Mouse (Mus musculus) heart, postnatal 10 days (tissue): ENCODE measurements around the gene Nrp2. TPM values are rescaled to one million over a fixed set of nuclear protein-coding genes. Genes with fewer than 3 reads are reported as not detected.

Experiments used
- DNase-seq, 2 experiments: peaks; one replicate each; pipeline ENCODE4 v3.0.0; 2021
- intact Hi-C: fragments of 180-260 bp; cut with DNase I; formaldehyde crosslinking; loops from one replicate; pipeline ENCODE4 v1.15.1; 2025
- total RNA-seq, 2 experiments: library from RNA; stranded (reverse); gene quantifications; 2 replicates each; pipeline ENCODE4 v1.2.3; 2021

The Nrp2 gene
- total RNA-seq, 2 experiments from 2014 or later: 64.3 to 76.0 TPM

- DNase-seq: peak in 1 of 2 experiments; percentile 31
- intact Hi-C loops: no loop called here
Observed at GRCm38 (mm10) chr1:62777320-62778235, 74.5 kb downstream of the Nrp2 start.

DNA sequence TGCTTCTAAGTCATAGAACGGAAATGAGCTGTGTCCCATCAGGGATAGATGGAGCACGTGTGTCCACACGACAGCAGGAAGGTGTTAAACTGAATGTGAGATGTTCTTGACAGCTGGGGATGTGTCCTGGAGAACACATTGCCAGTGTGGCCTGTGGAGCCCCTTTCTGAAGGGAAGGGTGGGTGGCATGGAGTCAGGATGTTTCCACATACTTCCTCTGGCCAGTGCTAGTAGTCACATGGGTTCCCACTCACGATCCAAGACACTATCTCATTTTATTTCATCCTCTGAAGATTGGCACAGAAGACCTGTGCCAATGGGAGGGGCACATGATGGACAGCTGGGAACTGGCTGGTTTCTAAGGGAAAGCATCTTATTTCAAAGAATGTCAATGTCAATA, 75.8 kb downstream of the Nrp2 start:
- intact Hi-C loops: no loop called here
- no peak for DNase-seq

- intact Hi-C loops: no loop called here
- DNase-seq: peak; percentile 43 to 54
Observed at GRCm38 (mm10) chr1:62780068-62780761, 77.1 kb downstream of the Nrp2 start.

DNA sequence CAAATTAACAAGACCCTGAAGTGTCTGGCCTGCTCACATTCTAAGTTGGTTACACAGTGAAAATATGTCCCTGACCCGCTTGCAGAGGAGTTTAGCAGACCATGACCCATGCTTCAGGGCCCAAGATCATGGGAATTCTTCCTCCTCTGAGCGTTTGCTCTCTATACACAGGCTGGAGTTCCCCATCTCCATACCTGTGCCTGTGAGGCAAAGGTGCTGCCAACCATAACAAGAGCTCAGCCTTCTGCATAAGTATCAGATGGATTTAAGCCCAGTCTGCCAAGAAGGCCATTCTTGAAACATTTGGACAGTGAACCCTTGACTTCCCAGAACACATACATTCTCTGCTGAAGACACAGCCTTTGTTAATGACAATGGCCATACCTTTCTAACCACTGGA, 79.1 kb downstream of the Nrp2 start:
- no peak for DNase-seq
- intact Hi-C loops: no loop called here

DNA sequence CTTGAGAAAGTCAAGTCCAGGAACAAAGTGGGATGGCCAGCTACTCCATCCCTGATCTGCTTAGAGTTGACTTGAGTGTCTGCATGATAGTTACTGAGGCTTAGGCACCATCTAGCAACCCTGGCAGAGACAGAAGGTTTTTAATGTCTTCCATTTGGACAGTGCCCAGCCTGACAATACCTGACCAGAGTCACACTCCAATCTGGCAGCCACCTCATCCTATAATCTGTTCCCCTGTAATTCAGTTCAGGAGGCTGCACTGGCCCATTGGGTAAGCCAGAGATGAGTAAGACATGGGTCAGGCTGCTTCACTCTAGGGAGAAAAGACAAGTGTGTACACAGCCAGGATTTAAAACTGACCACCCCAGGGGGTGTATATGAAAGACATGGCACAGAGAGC, 79.5 kb downstream of the Nrp2 start:
- intact Hi-C loops: no loop called here
- DNase-seq: no peak

DNA sequence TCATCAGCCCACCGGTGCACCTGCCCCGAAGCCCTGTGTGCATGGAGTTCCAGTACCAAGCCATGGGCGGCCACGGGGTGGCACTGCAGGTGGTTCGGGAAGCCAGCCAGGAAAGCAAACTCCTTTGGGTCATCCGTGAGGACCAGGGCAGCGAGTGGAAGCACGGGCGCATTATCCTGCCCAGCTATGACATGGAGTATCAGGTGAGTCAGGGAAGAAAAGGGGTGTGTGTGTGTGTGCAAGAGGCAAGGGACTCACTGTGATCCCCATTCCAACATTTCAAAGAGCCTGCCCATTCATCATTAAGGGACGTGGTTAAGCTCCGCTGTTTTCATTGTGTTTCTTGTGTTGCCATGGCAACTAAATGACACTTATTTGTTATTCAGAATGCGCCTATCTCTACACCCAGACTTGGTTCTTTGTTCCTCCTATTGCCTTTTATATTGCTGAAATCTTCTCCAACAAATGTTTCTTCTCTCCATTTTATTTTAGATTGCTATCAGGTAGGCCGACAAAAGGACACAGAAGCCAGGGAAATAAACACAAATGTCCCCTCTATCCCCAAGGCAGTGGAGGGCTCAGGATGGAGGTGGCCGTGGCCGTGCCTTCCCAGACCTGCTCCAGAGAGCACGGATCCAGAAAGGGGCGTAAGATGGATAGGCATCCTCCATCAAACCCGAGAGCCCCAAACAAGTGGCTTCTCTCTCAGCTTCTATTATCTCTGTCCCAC, 80.4 kb downstream of the Nrp2 start:
- no peak for DNase-seq
- intact Hi-C loops: no loop called here

GRCm38 (mm10) chr1:62784084-62784392, 81.0 kb downstream of the Nrp2 start:
- DNase-seq: no peak
- intact Hi-C loops: no loop called here

- intact Hi-C loops: loop anchor here (2.0 kb wide), 1 partner anchor 143 kb away; no protein-coding TSS in a partner anchor
- peak; percentile 65 to 80 for DNase-seq
Observed at GRCm38 (mm10) chr1:62786255-62786654, 83.2 kb downstream of the Nrp2 start.

- DNase-seq: no peak
- intact Hi-C loops: loop anchor here (2.0 kb wide), 1 partner anchor 141 kb away; no protein-coding TSS in a partner anchor
Observed at GRCm38 (mm10) chr1:62787546-62787945, 84.5 kb downstream of the Nrp2 start.

GRCm38 (mm10) chr1:62794223-62794895, 91.3 kb downstream of the Nrp2 start:
- intact Hi-C loops: loop anchor here (2.0 kb wide), 2 partner anchors 134 to 170 kb away; no protein-coding TSS in a partner anchor
- DNase-seq: peak in 1 of 2 experiments; percentile 34

DNA sequence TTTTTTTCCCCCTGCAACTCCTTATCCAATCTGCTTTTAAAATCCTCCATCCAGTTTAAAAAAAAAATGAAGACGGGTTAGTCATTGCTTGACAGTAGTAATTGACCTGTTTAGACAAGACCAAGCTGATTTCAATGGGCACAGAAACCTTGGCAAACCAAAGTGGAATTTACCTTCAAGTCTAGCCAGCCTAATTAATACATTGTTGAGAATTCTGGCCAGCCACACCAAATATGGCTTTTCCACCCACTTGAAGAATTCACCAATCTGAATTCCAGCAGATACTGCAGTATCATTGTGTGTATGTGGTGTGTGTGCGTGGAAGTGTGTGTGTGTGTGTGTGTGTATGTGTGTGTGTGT, 91.8 kb downstream of the Nrp2 start:
- DNase-seq: no peak
- intact Hi-C loops: loop anchor here (2.0 kb wide), 2 partner anchors 134 to 170 kb away; no protein-coding TSS in a partner anchor

- DNase-seq: peak; percentile 66 to 72
- intact Hi-C loops: loop anchor here (2.0 kb wide), 2 partner anchors 133 to 169 kb away; no protein-coding TSS in a partner anchor
Observed at GRCm38 (mm10) chr1:62795307-62796037, 92.4 kb downstream of the Nrp2 start.

GRCm38 (mm10) chr1:62796038-62796647, 93.1 kb downstream of the Nrp2 start:
- DNase-seq: no peak
- intact Hi-C loops: no loop called here

GRCm38 (mm10) chr1:62799427-62799826, 96.3 kb downstream of the Nrp2 start:
- intact Hi-C loops: no loop called here

DNA sequence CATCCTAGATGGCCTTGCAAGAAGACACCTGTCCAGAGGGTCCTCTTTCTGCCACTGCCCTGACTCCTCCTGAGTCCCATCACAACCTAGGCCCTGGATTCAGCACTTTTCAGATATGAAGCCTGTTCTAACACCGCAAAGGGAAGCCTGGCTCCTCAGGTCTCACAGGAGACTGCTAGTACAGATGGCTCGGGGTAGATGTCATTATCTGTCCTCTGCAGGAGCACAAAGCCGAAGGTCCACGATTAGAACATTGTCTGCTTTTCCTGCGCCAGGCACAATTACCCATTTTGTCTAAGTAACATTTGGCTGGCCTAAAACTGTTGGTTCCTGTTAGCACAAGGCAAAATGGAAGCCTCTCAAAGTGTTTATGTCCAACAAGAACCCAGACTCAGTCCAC, 97.3 kb downstream of the Nrp2 start:
- intact Hi-C loops: no loop called here
- DNase-seq: no peak

More at GRCm38 (mm10) chr1:62799427-62799826, 96.3 kb downstream of the Nrp2 start:
- no peak for DNase-seq

DNA sequence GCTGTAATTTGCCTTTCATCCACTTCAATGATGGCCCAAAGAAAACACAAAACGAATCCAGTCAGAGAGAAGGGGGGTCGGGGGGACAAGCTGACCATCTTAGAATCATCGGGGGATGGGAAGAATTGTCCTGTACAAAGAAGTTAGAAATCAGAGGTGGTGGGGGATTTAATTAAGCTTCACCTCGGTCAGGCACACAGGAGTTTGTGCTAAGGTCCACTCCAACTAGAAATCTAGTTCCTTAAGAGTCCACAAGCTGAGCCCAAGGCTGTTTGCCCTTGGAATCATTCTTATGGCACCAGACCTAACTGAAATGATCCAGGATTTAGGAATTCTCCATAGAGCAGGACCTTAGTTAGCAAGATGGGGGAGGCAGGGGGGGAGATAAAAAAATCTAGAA, 98.3 kb downstream of the Nrp2 start:
- no peak for DNase-seq
- intact Hi-C loops: no loop called here

DNA sequence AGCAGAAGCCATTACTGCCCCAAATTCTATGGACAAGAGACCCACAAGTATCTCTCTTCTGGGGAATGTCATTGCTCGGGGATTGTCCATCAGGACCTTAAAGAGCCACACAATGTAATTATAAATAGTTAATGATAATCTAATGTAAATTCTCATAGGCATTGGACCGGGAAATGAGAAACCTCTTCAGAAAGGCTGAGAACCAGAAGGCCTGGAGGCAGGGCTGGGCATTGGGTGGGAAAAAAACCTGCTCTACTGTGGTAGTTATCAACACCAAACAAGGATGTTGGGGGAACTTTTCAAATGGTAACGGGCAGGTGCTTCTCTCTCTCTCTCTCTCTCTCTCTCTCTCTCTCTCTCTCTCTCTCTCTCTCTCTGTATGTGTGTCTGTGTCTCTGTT, 98.8 kb downstream of the Nrp2 start:
- no peak for DNase-seq
- intact Hi-C loops: no loop called here

DNA sequence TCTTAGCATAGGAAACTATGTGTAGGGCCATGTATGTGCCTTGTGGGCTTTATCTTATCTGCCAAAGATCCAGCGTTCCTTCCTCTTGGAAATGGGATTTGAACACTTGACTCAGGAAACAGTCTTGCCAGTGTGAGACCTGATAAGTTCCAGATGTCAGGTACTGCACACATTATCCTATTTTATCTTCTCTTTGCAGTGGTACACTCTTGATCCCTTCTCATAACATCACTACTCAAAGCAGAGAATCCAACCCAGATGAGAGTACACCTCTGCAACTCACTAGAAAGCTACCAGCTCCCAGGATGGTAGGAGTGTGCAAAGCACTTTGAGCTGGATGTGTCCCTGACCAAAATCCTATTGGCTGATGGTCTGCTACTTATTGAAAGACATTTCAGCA, 100.5 kb downstream of the Nrp2 start:
- intact Hi-C loops: no loop called here
- no peak for DNase-seq

- no peak for DNase-seq
- intact Hi-C loops: no loop called here
Observed at GRCm38 (mm10) chr1:62806014-62806413, 102.9 kb downstream of the Nrp2 start.
